Mouse (Mus musculus) forebrain, postnatal 0 days (tissue): Measurements from ENCODE around the gene Aif1. TPM values are rescaled to one million over a fixed set of nuclear protein-coding genes. Genes with fewer than 3 reads are reported as not detected.

Experiments used
- ATAC-seq: fragments of 200-750 bp; cut with Nextera tagmentation; 2 replicates; pipeline ENCODE4 v1.8.0; 2017; ENCODE audit warnings: mild to moderate bottlenecking, moderate library complexity
- DNase-seq: peaks from one replicate; pipeline ENCODE4 v3.0.0-alpha.2; 2015
- H3K27ac ChIP-seq: fragments of 300-500 bp; sonication (generic); 2 replicates; pipeline ENCODE4 v1.5.1; 2014; ENCODE audit warnings: low read depth, mild to moderate bottlenecking, antibody characterized with exemption, low read length, moderate library complexity, mixed read lengths
- H3K27me3 ChIP-seq: fragments of 300-500 bp; sonication (generic); 2 replicates; pipeline ENCODE4 v1.6.1; 2014; ENCODE audit warnings: mild to moderate bottlenecking, low read length, mixed read lengths; ENCODE audit not compliant: insufficient read depth
- H3K36me3 ChIP-seq: fragments of 300-500 bp; sonication (generic); 2 replicates; pipeline ENCODE4 v1.6.1; 2014; ENCODE audit warnings: mild to moderate bottlenecking, moderate library complexity; ENCODE audit not compliant: insufficient read depth
- H3K4me1 ChIP-seq: fragments of 300-500 bp; sonication (generic); 2 replicates; pipeline ENCODE4 v1.6.1; 2014; ENCODE audit warnings: antibody characterized with exemption; ENCODE audit not compliant: insufficient read depth
- H3K4me2 ChIP-seq: fragments of 300-500 bp; sonication (generic); 2 replicates; pipeline ENCODE4 v1.6.1; 2014; ENCODE audit warnings: low read depth, mild to moderate bottlenecking, moderate library complexity
- H3K4me3 ChIP-seq: fragments of 300-500 bp; sonication (generic); 2 replicates; pipeline ENCODE4 v1.5.1; 2014; ENCODE audit warnings: low read depth, low read length, mixed read lengths
- H3K9ac ChIP-seq: fragments of 300-500 bp; sonication (generic); 2 replicates; pipeline ENCODE4 v1.6.1; 2014; ENCODE audit warnings: mild to moderate bottlenecking
- H3K9me3 ChIP-seq: fragments of 300-500 bp; sonication (generic); 2 replicates; pipeline ENCODE4 v1.6.1; 2016; ENCODE audit warnings: low read length
- CTCF ChIP-seq: sonication (generic); IDR thresholded peaks from 2 replicates; pipeline ENCODE4 v1.5.1; 2016; ENCODE audit warnings: antibody characterized with exemption, control low read depth, low read depth
- WGBS: fragments of 180-500 bp; shearing (Covaris S2); extraction: QIAGEN DNeasy Blood & Tissue Kit; methylation state at CpG from one replicate; pipeline ENCODE4 v1.1.7; 2014; 5-methylcytosine and 5-hydroxymethylcytosine counted together
- polyA plus RNA-seq: library from polyadenylated mRNA; unstranded; fragments of >200 nt; fragmentation: Nextera tagmentation; extraction: Ambion mirVana; gene quantifications from 2 replicates; pipeline ENCODE4 v1.2.1, GENCODE M21; 2015
- total RNA-seq: library from RNA; depleted of rRNA; stranded (reverse); fragments of >200 nt; gene quantifications from 2 replicates; pipeline ENCODE4 v1.2.3, GENCODE M21; 2014

Aif1 gene
- total and polyA plus RNA-seq, 2 experiments from 2014 or later = 1.9 to 8.4 TPM

DNA sequence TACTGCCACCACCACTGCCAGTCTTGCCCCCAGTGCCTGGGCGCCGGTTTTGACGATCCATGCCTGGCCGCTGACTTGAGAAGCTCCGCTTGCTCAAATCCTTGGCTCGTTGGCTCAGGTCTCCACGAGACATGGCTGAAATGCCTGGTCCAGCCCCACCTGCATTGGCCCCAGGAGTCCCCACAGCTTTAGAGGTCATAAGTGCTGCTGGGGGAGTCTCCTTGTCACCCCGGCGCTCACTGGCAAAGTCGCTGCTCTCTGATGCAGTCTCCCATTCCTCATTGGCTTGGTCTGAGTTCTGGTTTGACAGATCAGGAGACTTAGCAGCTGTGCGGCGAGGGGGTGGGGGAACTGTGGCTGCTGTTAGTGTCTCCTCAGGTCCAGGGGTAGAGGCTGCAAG is 20.4 kb downstream of the Aif1 start:
- 90% methylated on average over 12 of the region's 12 CpGs for WGBS
- Histone ChIP-seq H3K27me3 (no peaks in the 10 kb centered on the region), H3K27ac (no peak overlapping the region), H3K36me3 (peaks cover 98% of the 10 kb centered on the region), H3K4me1 (no peaks in the 10 kb centered on the region), H3K4me3 (no peak overlapping the region), H3K9me3 (no peaks in the 10 kb centered on the region), H3K4me2 (no peak overlapping the region), H3K9ac (no peak overlapping the region)
- ATAC-seq (no peak), DNase-seq (no peak)
- no peak for TF ChIP-seq CTCF

DNA sequence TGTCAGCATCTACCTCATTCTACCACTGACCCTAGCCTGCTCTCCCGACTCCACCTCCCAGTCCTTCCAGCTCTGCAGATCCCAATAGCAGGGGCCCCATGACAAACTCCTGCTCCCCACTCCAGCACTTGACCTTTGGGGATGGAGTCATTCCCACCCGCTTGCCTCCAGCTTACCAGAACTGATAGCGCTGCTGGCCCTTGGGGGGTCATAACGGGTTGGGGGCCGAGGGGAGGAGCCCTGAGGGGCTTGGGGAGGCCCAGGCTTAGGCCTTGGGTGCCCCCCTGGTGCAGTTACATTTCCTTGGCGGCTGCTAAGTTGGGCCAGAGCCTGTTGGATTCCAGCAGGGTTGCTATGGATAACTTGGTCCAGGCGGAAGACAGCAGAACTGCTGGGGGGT is 21.3 kb downstream of the Aif1 start:
- TF ChIP-seq CTCF = no peak
- WGBS = 84% methylated on average over 7 of the region's 7 CpGs
- no peak overlapping the region for H3K4me2 ChIP-seq
- no peaks in the 10 kb centered on the region for H3K4me1 ChIP-seq
- H3K4me3 ChIP-seq = no peak overlapping the region
- no peak overlapping the region for H3K27ac ChIP-seq
- no peak overlapping the region for H3K9ac ChIP-seq
- no peak for DNase-seq
- H3K36me3 ChIP-seq = peaks cover 98% of the 10 kb centered on the region
- H3K9me3 ChIP-seq = no peaks in the 10 kb centered on the region
- no peaks in the 10 kb centered on the region for H3K27me3 ChIP-seq
- no peak for ATAC-seq

DNA sequence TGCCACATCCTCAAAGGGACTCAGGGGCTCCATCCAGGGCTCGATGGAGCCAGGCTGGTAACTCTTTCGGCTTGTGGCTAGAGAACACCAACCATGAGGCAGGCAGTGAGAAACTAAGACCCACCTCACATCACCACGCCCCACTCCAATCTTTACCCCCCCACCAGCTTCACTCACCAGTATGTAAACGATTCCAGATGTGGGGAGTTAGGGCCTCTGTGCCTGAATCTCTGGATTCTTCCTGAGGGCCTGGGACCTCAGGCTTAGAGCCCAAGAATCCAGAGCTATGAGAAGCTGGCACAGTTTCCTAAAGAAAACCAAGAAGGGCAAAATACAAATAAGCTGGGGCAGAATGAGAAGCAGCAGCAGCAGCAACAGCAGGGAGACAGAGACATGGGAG is 21.9 kb downstream of the Aif1 start:
- Histone ChIP-seq H3K27ac (no peak overlapping the region), H3K9ac (no peak overlapping the region), H3K27me3 (no peaks in the 10 kb centered on the region), H3K4me1 (no peaks in the 10 kb centered on the region), H3K4me3 (no peak overlapping the region), H3K9me3 (no peaks in the 10 kb centered on the region), H3K4me2 (no peak overlapping the region), H3K36me3 (peaks cover 98% of the 10 kb centered on the region)
- TF ChIP-seq CTCF = no peak
- DNase-seq = no peak
- no peak for ATAC-seq
- WGBS = 91% methylated on average over 4 of the region's 4 CpGs

DNA sequence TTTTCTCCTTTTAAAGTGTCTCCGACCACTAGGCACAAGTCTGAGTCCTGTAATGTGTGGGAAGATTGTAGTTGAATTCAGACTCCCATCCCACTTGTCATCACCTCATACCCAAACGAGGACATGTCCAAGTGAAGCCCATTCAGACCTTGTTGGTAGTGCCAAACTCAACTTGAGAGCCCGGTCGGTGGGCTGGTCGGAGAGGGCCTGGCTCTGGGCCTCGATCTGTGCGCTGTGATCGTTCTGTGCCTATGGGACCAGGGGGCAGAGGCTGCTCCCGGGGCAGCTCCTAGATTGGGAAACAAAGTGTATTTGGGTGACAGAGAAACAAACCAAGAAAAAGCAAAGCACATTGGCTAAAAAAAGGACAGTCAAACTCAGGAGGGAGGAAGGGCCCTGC is 22.8 kb downstream of the Aif1 start:
- Histone ChIP-seq H3K9ac (no peak overlapping the region), H3K4me1 (no peaks in the 10 kb centered on the region), H3K27me3 (no peaks in the 10 kb centered on the region), H3K27ac (no peak overlapping the region), H3K4me2 (no peak overlapping the region), H3K36me3 (peaks cover 98% of the 10 kb centered on the region), H3K9me3 (no peaks in the 10 kb centered on the region), H3K4me3 (no peak overlapping the region)
- 90% methylated on average over 9 of the region's 9 CpGs for WGBS
- ATAC-seq (no peak), DNase-seq (no peak)
- no peak for TF ChIP-seq CTCF

DNA sequence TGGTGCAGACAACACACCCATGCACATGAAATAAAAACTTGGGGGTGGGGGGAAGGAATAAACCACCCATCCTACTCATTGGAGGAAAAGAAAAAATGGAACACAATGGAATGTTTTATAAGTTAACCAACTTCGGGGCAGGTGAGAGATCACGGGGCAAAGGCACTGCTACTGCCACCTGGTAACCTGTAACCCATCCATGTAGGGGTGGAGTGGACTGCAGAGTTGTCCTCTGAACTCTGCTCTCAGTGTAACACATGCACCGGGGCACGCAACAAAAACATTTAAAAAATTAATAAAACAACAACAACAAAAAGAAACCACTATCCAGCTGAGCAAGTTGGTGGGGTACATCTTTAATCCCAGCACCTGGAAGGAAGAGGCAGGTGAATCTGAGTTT is 23.7 kb downstream of the Aif1 start:
- H3K9ac ChIP-seq = no peak overlapping the region
- ATAC-seq (no peak), DNase-seq (no peak)
- 93% methylated on average over 4 of the region's 4 CpGs for WGBS
- H3K27me3 ChIP-seq = no peaks in the 10 kb centered on the region
- H3K4me2 ChIP-seq = no peak overlapping the region
- H3K36me3 ChIP-seq = peaks cover 98% of the 10 kb centered on the region
- H3K27ac ChIP-seq = no peak overlapping the region
- no peak overlapping the region for H3K4me3 ChIP-seq
- no peaks in the 10 kb centered on the region for H3K4me1 ChIP-seq
- no peaks in the 10 kb centered on the region for H3K9me3 ChIP-seq
- no peak for TF ChIP-seq CTCF

DNA sequence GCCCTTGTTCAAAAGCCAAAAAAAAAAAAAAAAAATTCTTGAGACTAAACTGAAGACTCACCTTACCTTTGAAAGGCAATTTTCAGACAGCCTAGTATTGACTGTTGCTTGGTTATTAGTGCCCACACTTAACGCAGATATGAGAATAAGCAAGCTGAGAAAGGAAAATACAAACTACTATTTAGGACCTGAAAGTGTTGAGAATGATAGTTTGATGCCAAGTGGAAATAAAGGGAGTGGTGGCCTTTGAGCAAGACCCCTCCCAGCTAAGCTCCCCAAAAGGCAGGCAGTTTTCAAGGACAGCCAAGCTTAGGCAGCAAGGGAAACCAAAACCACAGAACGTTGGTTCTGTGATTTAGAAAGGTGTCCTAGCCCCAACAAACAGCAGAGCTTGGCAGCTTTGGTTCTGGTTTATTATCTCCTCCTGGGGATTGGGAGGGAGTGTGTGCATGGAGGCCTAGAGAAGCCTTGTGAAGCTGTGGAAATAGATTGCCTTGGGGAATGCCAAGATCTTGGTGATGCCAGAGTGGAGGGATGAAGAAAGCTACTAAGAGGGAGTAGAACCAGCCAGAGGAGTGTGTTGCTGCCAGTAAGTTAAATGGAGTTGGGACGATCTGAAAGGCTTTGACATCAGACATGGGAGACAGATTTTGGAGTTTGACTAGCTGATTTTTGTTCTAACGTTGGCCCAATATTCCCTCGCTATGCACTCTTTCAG is 27.8 kb downstream of the Aif1 start:
- 55% methylated on average over 5 of the region's 5 CpGs for WGBS
- H3K4me3 ChIP-seq = no peak overlapping the region
- ATAC-seq (no peak), DNase-seq (peak; percentile 44)
- no peak for TF ChIP-seq CTCF
- H3K27ac ChIP-seq = no peak overlapping the region
- no peak overlapping the region for H3K4me2 ChIP-seq
- no peaks in the 10 kb centered on the region for H3K9me3 ChIP-seq
- H3K9ac ChIP-seq = no peak overlapping the region
- peaks cover 97% of the 10 kb centered on the region for H3K36me3 ChIP-seq
- no peaks in the 10 kb centered on the region for H3K4me1 ChIP-seq
- no peaks in the 10 kb centered on the region for H3K27me3 ChIP-seq

DNA sequence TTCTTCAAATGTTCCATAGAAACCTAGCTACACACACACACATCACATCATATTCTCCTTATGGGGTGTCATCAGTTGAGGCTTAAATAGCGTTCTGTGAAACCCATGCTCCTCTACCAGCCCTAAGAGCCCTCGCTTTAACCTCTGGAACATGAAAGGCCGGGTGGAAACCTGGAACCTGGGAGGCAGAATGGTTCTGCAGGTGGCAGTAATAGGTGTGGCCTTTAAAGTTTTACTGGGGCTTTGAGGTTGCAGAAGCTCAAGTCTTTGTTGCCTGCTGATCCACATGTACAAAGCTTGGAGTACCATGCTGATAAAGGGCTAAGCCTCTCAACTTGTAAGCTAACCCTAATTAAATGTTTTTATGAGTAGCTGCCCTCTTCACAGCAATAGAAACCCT is 28.5 kb downstream of the Aif1 start:
- ATAC-seq (no peak), DNase-seq (peak; percentile 36)
- no peaks in the 10 kb centered on the region for H3K4me1 ChIP-seq
- no peak overlapping the region for H3K4me3 ChIP-seq
- TF ChIP-seq CTCF = no peak
- H3K27ac ChIP-seq = no peak overlapping the region
- H3K9me3 ChIP-seq = no peaks in the 10 kb centered on the region
- H3K36me3 ChIP-seq = peaks cover 97% of the 10 kb centered on the region
- H3K4me2 ChIP-seq = no peak overlapping the region
- no peak overlapping the region for H3K9ac ChIP-seq
- WGBS = 51% methylated on average over 3 of the region's 3 CpGs
- no peaks in the 10 kb centered on the region for H3K27me3 ChIP-seq
